Mouse (Mus musculus): ENCODE results near the gene Dda1. TPM values are rescaled to one million over a fixed set of nuclear protein-coding genes. Genes with fewer than 3 reads are reported as not detected.
A peak's percentile ranks its signal among the peaks of the same experiment; 100 is the strongest.
"Not testable (repeated sequence)": the region's sequence is repeated elsewhere in the genome, so short reads cannot be mapped to it uniquely, and the experiment has no call there.

The Dda1 gene
- 197 TPM in 2 replicates for polyA plus RNA-seq (2015; fragmentation: Nextera tagmentation; extraction: Ambion mirVana)

DNA sequence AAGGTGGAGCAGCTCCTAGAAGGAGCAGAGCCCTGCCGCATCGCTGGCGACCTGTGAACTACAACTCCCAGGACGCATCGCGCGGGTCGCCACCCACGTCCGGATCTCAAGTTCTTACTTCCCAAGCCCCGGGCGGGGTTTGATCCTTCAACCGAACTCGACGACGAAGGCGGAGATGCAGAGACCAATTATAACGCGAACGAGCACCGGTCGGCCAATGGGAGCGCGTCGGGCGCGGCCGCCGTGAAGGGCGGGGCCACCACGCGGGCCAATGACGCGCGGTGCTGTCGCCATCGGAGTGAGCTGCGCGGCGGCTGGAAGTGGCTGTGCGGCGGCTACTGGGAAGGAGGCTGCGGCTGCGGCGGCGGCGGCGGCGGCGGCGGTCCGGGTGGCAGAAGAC lies at the start of gene Dda1:
Gene Dda1 (plus strand): TSS at position 284 of the 400 bp plus-strand sequence.
- Histone ChIP-seq H3K4me2 (replicated peaks) (peak within 1 kb of the TSS; percentile 83), H3K4me3 (replicated peaks) (peak within 1 kb of the TSS; percentile 79), H3K4me1 (replicated peaks) (peaks cover 35% of the 10 kb centered on the region), H3K9ac (replicated peaks) (peak within 1 kb of the TSS; percentile 75), H3K27ac (peak within 1 kb of the TSS; percentile 89), H3K36me3 (peaks cover 35% of the 10 kb centered on the region), H3K9me3 (no peaks in the 10 kb centered on the region), H3K27me3 (no peaks in the 10 kb centered on the region)
- under 1% methylated on average over 36 of the region's 52 CpGs for WGBS
- ATAC-seq: peak; percentile 86

DNA sequence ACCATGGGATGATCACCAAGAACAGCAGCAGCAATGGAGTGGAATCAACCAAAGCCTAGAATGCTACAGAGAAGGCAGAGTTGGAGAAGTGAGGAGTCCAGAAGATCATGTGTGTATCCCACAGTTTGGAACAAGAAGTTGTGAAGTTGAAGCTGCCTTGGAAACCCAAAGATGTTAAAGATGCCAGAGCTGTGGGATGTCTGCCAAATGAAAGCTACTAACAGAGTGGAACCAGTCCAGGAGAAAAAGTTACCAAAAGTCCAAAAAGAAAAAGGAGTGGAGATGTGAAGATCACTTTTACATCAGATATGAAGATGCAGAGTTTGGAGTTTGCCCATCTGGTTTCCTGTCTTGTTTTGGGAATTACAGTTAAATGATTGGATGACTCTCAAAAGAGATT lies 46.9 kb upstream of the Dda1 start:
- no peak overlapping the region for H3K27ac ChIP-seq
- no peak for ATAC-seq
- H3K9me3 ChIP-seq: 0 out of 2 replicates have a peak, but pooled peaks cover 4% of the 10 kb centered on the region
- no peaks in the 10 kb centered on the region for H3K27me3 ChIP-seq
- H3K4me1 ChIP-seq (replicated peaks): no peaks in the 10 kb centered on the region
- no peak overlapping the region for H3K4me3 ChIP-seq (replicated peaks)
- H3K9ac ChIP-seq (replicated peaks): no peak overlapping the region
- no peaks in the 10 kb centered on the region for H3K36me3 ChIP-seq
- H3K4me2 ChIP-seq (replicated peaks): no peak overlapping the region

DNA sequence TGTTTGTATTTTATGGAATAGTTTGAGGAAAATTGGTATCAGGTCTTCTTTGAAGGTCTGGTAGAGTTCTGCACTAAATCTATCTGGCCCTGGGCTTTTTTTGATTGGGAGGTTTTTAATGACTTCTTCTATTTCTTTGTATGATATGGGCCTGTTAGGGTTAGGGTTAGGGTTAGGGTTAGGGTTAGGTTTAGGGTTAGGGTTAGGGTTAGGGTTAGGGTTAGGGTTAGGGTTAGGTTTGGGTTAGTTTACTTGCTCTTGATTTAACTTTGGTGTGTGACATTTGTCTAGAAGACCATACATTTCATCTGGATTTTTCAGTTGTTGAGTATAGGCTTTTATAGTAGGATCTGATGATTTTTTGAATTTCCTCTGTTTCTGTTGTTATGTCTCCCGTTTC lies 36.1 kb upstream of the Dda1 start:
- not testable (repeated sequence) for H3K36me3 ChIP-seq; H3K9me3 ChIP-seq; ATAC-seq; H3K27ac ChIP-seq; H3K4me3 ChIP-seq (replicated peaks); H3K9ac ChIP-seq (replicated peaks); H3K27me3 ChIP-seq; H3K4me1 ChIP-seq (replicated peaks); H3K4me2 ChIP-seq (replicated peaks)
- 87% methylated on average over 1 of the region's 1 CpGs for WGBS

DNA sequence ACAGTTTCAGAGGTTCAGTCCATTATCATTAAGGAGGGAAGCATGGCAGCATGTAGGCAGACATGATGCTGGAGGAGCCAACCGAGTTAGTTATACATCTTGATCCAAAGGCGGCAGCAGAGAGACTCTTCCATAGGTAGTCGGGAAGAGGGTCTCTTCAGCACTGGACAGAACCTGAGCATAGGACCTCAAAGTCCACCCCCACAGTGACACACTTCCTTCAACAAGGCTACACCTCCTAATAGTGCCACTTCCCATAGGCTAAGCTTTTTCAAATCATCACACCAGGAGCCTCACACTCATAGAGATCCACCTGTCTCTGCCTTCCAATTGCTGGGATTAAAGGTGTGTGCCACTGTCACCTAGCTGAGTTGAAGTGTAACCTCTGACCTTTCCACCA lies 32.0 kb upstream of the Dda1 start:
- 56% methylated on average over 3 of the region's 3 CpGs for WGBS
- Histone ChIP-seq H3K9ac (replicated peaks) (no peak overlapping the region), H3K36me3 (no peaks in the 10 kb centered on the region), H3K4me3 (replicated peaks) (no peak overlapping the region), H3K27me3 (peaks cover 3% of the 10 kb centered on the region), H3K27ac (no peak overlapping the region), H3K4me1 (replicated peaks) (no peaks in the 10 kb centered on the region), H3K4me2 (replicated peaks) (no peak overlapping the region), H3K9me3 (no peaks in the 10 kb centered on the region; the same call in 1 of the 2 replicates)
- no peak for ATAC-seq

GRCm38 (mm10) chr8:71441404-71441803 lies 27.6 kb upstream of the Dda1 start:
- Histone ChIP-seq H3K4me2 (replicated peaks) (no peak overlapping the region), H3K4me3 (replicated peaks) (no peak overlapping the region), H3K9ac (replicated peaks) (no peak overlapping the region), H3K36me3 (no peaks in the 10 kb centered on the region), H3K9me3 (no peaks in the 10 kb centered on the region), H3K27ac (no peak overlapping the region), H3K27me3 (peaks cover 5% of the 10 kb centered on the region), H3K4me1 (replicated peaks) (no peaks in the 10 kb centered on the region)
- ATAC-seq: peak; percentile 55; the same call in 1 of the 2 replicates
- under 1% methylated on average over 7 of the region's 7 CpGs for WGBS

DNA sequence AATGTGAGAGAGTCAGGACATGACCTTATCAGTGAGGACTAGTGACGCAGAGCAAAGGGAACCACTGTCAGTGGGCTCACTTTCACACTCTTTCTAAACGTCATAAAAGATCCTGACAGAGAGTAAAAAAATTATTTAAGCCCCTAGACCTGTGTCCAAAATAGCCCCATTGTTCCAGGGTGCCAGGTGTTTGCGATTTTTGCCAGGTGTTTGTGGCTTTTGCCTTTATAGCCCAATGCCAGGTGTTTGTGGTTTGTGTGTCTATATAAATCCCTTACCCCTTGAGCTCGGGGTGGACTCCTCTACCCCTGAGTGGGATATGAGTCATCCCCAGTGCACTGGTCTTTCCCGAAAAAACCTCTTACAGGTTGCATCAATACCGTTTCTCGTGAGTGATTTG lies 23.9 kb upstream of the Dda1 start:
- Histone ChIP-seq H3K4me3 (replicated peaks) (no peak overlapping the region), H3K27me3 (peaks cover 5% of the 10 kb centered on the region), H3K4me1 (replicated peaks) (no peaks in the 10 kb centered on the region), H3K9ac (replicated peaks) (no peak overlapping the region), H3K36me3 (no peaks in the 10 kb centered on the region), H3K27ac (no peak overlapping the region), H3K9me3 (no peaks in the 10 kb centered on the region), H3K4me2 (replicated peaks) (no peak overlapping the region)
- no peak for ATAC-seq
- WGBS: 88% methylated on average over 7 of the region's 7 CpGs

GRCm38 (mm10) chr8:71451337-71451736 lies 17.7 kb upstream of the Dda1 start:
- ATAC-seq: no peak
- H3K27ac ChIP-seq: no peak overlapping the region
- H3K4me2 ChIP-seq (replicated peaks): no peak overlapping the region
- no peak overlapping the region for H3K4me3 ChIP-seq (replicated peaks)
- no peaks in the 10 kb centered on the region for H3K36me3 ChIP-seq
- no peaks in the 10 kb centered on the region for H3K9me3 ChIP-seq
- H3K4me1 ChIP-seq (replicated peaks): no peaks in the 10 kb centered on the region
- no peaks in the 10 kb centered on the region for H3K27me3 ChIP-seq
- 64% methylated on average over 4 of the region's 4 CpGs for WGBS
- H3K9ac ChIP-seq (replicated peaks): no peak overlapping the region

DNA sequence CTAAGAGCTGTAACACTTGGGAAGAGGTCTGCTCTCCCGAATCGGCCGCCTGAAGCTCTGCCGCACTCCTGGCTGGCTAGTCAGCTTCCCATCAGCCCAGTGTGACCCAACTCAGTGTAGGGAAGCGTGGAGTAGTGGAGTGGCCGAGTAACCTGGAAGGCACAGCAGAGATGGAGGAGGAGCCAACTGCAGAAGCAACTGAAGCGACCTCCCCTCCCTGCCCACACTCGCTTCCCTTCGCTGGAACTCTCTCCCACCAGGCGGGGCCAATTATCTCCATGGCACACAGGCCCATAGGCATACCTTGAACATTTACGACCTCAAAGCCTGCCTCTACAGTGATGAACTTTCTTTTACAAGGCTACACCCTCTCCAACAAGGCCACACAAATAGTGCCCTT lies 17.2 kb upstream of the Dda1 start:
- Histone ChIP-seq H3K27ac (no peak overlapping the region), H3K9ac (replicated peaks) (no peak overlapping the region), H3K4me1 (replicated peaks) (no peaks in the 10 kb centered on the region), H3K4me3 (replicated peaks) (no peak overlapping the region), H3K9me3 (no peaks in the 10 kb centered on the region), H3K36me3 (peaks cover 2% of the 10 kb centered on the region), H3K4me2 (replicated peaks) (no peak overlapping the region), H3K27me3 (no peaks in the 10 kb centered on the region)
- no peak for ATAC-seq
- WGBS: 67% methylated on average over 11 of the region's 11 CpGs

GRCm38 (mm10) chr8:71452669-71453068 lies 16.3 kb upstream of the Dda1 start:
- H3K4me2 ChIP-seq (replicated peaks): no peak overlapping the region
- WGBS: 96% methylated on average over 2 of the region's 2 CpGs
- H3K27me3 ChIP-seq: no peaks in the 10 kb centered on the region
- H3K4me1 ChIP-seq (replicated peaks): no peaks in the 10 kb centered on the region
- no peak overlapping the region for H3K9ac ChIP-seq (replicated peaks)
- peaks cover 11% of the 10 kb centered on the region for H3K36me3 ChIP-seq
- H3K9me3 ChIP-seq: no peaks in the 10 kb centered on the region
- H3K27ac ChIP-seq: no peak overlapping the region
- H3K4me3 ChIP-seq (replicated peaks): no peak overlapping the region
- ATAC-seq: no peak

- H3K27me3 ChIP-seq: no peaks in the 10 kb centered on the region
- WGBS: 77% methylated on average over 8 of the region's 8 CpGs
- no peak overlapping the region for H3K9ac ChIP-seq (replicated peaks)
- ATAC-seq: no peak
- H3K36me3 ChIP-seq: peaks cover 30% of the 10 kb centered on the region
- no peak overlapping the region for H3K4me2 ChIP-seq (replicated peaks)
- peaks cover 12% of the 10 kb centered on the region for H3K4me1 ChIP-seq (replicated peaks)
- no peaks in the 10 kb centered on the region for H3K9me3 ChIP-seq
- no peak overlapping the region for H3K4me3 ChIP-seq (replicated peaks)
- no peak overlapping the region for H3K27ac ChIP-seq
Measured at GRCm38 (mm10) chr8:71454668-71455067, 14.3 kb upstream of the Dda1 start.

GRCm38 (mm10) chr8:71456906-71457305 lies 12.1 kb upstream of the Dda1 start:
- Histone ChIP-seq H3K9me3 (no peaks in the 10 kb centered on the region), H3K27ac (no peak overlapping the region), H3K36me3 (peaks cover 49% of the 10 kb centered on the region), H3K4me2 (replicated peaks) (no peak overlapping the region), H3K9ac (replicated peaks) (no peak overlapping the region), H3K27me3 (no peaks in the 10 kb centered on the region), H3K4me3 (replicated peaks) (no peak overlapping the region), H3K4me1 (replicated peaks) (peaks cover 31% of the 10 kb centered on the region)
- ATAC-seq: no peak
- WGBS: 37% methylated on average over 22 of the region's 22 CpGs

GRCm38 (mm10) chr8:71457659-71458270 lies 11.2 kb upstream of the Dda1 start:
- peaks cover 40% of the 10 kb centered on the region for H3K4me1 ChIP-seq (replicated peaks)
- H3K9ac ChIP-seq (replicated peaks): no peak overlapping the region
- no peaks in the 10 kb centered on the region for H3K9me3 ChIP-seq
- no peaks in the 10 kb centered on the region for H3K27me3 ChIP-seq
- no peak overlapping the region for H3K27ac ChIP-seq
- no peak for ATAC-seq
- H3K36me3 ChIP-seq: peaks cover 49% of the 10 kb centered on the region
- WGBS: 87% methylated on average over 20 of the region's 20 CpGs
- no peak overlapping the region for H3K4me2 ChIP-seq (replicated peaks)
- no peak overlapping the region for H3K4me3 ChIP-seq (replicated peaks)

DNA sequence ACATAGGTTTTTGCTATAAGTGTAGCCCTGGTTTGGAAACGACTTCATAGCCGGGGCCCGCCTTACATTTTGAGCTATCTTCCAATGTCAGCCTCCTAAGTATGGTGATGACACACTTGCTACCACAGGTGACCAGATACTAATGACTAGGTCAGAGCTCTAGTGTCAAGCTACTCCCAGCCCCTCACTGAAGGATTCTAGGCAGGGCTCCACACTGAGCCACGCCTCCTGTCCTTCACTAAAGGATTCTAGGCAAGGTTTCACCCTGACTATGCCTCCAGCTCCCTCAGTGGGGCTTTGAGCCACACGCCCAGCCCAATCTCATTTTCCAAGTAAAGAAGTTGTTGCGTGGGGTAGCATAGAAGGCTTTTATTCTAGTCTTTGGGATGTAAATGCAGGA lies 8.3 kb upstream of the Dda1 start:
- ATAC-seq: no peak
- Histone ChIP-seq H3K9ac (replicated peaks) (peak overlapping the region; percentile 90; the same call in 1 of the 2 replicates), H3K9me3 (no peaks in the 10 kb centered on the region), H3K4me1 (replicated peaks) (peaks cover 55% of the 10 kb centered on the region), H3K36me3 (peaks cover 49% of the 10 kb centered on the region), H3K27ac (no peak overlapping the region), H3K4me3 (replicated peaks) (no peak overlapping the region), H3K27me3 (no peaks in the 10 kb centered on the region), H3K4me2 (replicated peaks) (no peak overlapping the region)
- WGBS: 88% methylated on average over 6 of the region's 6 CpGs

Data from midbrain, embryonic 13.5 days (tissue).